Mouse (Mus musculus): ENCODE measurements around the gene Olfr1427.
"Not testable (repeated sequence)": the region's sequence is repeated elsewhere in the genome, so short reads cannot be mapped to it uniquely, and the experiment has no call there.

Olfr1427 gene

GRCm38 (mm10) chr19:12103234-12103633 lies at the start of gene Olfr1427:
TSS of gene Olfr1427 (minus strand) at chr19:12103334.
- no peak for DNase-seq

GRCm38 (mm10) chr19:12145452-12145851 lies 42.3 kb upstream of the Olfr1427 start:
- DNase-seq: no peak

GRCm38 (mm10) chr19:12143356-12143755 lies 40.2 kb upstream of the Olfr1427 start:
- no peak for DNase-seq

GRCm38 (mm10) chr19:12134289-12134688 lies 31.2 kb upstream of the Olfr1427 start:
- DNase-seq: peak; percentile 2 to 10

- no peak for DNase-seq
Measured at GRCm38 (mm10) chr19:12123103-12123502, 20.0 kb upstream of the Olfr1427 start, which contains the start of gene Olfr76. TSS of gene Olfr76 (minus strand) at chr19:12123203.

- no peak for DNase-seq
Measured at GRCm38 (mm10) chr19:12116464-12116863, 13.3 kb upstream of the Olfr1427 start.

GRCm38 (mm10) chr19:12115797-12116196 lies 12.7 kb upstream of the Olfr1427 start, which contains the start of gene Olfr1428:
TSS of gene Olfr1428 (minus strand) at chr19:12115897.
- DNase-seq: no peak

- no peak for DNase-seq
Measured at GRCm38 (mm10) chr19:12113807-12114206, 10.7 kb upstream of the Olfr1427 start.

- no peak for DNase-seq
Measured at GRCm38 (mm10) chr19:12104541-12104940, 1.4 kb upstream of the Olfr1427 start.

- DNase-seq: no peak
Measured at GRCm38 (mm10) chr19:12091913-12092312, 11.2 kb downstream of the Olfr1427 start, which contains the start of gene Olfr1426. TSS of gene Olfr1426 (minus strand) at chr19:12092013.

- DNase-seq: not testable (repeated sequence)
Measured at GRCm38 (mm10) chr19:12077631-12078030, 25.5 kb downstream of the Olfr1427 start, which contains the start of gene Olfr1425. TSS of gene Olfr1425 (minus strand) at chr19:12077731.

- peak in 1 of 2 experiments; percentile 13 for DNase-seq
Measured at GRCm38 (mm10) chr19:12069546-12069945, 33.6 kb downstream of the Olfr1427 start.

GRCm38 (mm10) chr19:12067806-12068205 lies 35.3 kb downstream of the Olfr1427 start:
- not testable (repeated sequence) for DNase-seq

- not testable (repeated sequence) for DNase-seq
Measured at GRCm38 (mm10) chr19:12062582-12062981, 40.6 kb downstream of the Olfr1427 start, which contains the start of gene Olfr1424. TSS of gene Olfr1424 (minus strand) at chr19:12062682.

All from kidney, adult 8-10 months (tissue).